Mouse (Mus musculus) heart, adult 11 months (tissue): ENCODE results near the gene Gm14496.

Experiments used
- DNase-seq: peaks from one replicate; pipeline ENCODE4 v3.0.0; 2022

Gene Gm14496

DNA sequence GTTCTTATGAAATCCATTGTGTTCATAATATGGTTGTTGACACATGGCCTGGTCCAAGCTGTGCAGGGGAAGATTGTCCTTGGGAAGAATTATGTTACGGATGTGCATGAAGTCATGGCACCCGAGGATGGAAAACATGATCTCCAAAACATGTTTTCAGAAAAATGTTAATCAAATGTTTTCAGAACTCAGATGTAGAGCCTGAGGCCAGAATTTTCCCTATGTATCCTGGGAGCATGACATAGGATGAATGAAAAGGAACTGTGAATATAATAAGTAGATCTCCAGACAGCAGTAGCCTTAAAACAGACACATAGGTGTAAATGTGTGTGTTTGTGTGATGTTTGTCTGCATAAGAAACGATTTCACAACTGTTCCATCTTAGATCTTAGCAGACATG, at the start of gene Gm14496:
Gene Gm14496 (plus strand): TSS at position 301 of the 400 bp plus-strand sequence.
- peak; percentile 61 for DNase-seq

DNA sequence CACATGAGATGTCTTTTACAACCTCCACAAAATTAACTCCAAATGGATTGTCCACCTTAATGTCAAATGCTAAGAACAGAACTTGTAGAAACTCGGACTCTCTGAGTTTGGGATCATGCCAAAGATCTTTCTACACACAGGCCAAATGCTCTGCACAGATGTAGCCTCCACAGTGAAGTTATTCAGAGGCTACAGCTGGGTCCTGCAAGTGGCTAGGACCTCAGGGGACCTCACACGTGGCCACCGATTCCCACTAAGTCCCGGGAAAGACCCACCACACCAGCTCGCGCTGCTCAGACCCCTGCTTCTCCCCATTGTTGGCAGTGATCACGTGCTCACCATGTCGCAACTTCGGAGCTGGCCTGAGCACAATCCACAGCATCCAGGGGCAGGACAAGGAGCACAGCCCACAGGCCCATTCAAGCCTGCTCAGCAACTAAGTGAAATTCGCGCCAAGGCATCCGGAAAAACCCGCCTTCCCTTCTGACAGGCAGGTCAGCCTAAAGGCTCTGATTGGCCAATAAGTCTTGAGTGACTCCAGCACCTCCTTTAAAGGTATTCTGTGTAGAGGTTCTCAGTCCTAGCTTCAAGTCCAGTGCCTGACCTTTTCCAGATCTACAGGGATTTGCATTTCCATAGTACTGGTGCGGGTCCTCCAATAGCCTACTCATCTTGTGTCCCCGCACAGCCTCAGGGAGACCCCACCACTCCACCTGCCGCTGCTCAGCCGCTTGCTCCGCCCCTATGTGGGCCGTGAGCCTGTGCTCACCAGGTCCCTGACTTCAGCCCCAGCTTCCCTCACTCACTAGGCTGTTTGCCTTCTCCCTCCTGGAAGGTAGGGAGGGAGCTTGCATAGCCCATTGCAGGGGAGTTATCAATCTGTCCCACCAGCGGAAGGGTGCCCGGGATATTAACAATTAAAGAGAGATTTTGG, 37.9 kb upstream of the Gm14496 start:
- DNase-seq: peak; percentile 96

DNA sequence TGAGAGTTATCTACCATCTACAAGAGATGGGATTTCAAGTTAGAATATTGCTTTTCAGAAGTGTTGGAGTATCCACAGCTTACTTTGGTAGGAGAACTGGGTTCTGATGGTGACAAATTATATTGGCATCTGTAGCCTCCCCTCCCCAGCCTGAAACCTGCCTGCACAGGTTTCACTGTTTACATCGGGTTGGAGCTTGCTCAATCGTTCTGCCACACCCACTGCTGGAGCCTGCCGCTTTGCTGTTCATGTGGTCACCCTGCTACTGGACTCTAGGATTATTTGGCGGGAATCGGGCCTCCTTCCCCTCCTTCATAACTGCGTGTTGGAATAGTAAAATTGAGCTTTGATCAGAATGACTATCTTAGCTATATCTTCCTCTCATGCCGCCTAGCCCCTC, 22.5 kb upstream of the Gm14496 start:
- DNase-seq: no peak

DNA sequence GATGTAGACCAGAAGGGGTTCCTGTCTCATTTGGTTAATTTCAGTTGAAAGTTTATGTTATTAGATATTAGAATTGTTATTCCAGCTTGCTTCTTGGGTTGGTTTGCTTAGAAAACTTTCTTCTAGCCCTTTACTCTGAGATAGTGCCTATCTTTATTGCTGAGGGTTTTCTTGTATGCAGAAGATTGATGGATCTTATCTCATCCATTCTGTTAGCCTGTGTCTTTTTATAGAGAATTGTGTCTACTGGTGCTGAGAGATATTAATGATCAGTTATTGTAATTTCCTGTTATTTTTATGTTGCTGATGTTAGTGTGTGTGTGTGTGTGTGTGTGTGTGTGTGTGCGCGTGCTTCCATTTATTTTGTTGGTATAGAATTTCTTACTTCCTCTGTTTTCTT, 21.7 kb upstream of the Gm14496 start:
- DNase-seq: no peak

DNA sequence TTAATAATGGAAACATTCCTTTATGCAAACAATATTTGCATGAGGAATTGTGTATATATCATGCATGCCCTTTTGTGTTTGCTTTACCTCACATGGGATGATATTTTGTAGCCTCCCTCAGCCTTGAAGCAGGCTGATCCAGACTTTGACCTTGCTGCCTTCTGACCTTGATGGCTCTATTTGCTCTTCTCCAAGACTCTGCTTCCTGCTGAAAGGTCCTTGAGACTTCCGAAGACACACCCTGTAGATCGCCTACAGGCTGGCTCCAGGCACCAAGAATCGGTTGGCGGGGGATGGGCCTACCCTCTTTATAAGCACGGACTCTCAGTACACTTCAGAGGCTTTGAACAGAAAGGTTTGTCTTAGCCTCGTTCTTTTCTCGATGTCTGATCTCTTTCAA, 9.0 kb upstream of the Gm14496 start:
- peak; percentile 66 for DNase-seq
